Mouse (Mus musculus): ENCODE measurements around the gene Ccdc153.

- no peak for TF ChIP-seq CTCF (IDR thresholded peaks at IDR 0.05; ENCODE audit: borderline replicate concordance, control insufficient read depth, extremely low read depth, insufficient read depth, low read length, poor library complexity)
- no peak for TF ChIP-seq POLR2A (IDR thresholded peaks at IDR 0.05; ENCODE audit: control insufficient read depth, extremely low read depth, insufficient read depth, low read length, poor library complexity)
These were observed 42.7 kb downstream of the Ccdc153 start for GRCm38 (mm10) chr9:44283183-44283582.
